Mouse (Mus musculus) kidney, postnatal 36 days (tissue): Measurements from ENCODE around the gene Ankrd11.
"Not testable (repeated sequence)": the region's sequence is repeated elsewhere in the genome, so short reads cannot be mapped to it uniquely, and the experiment has no call there.

Source experiments
- DNase-seq, 2 experiments: peaks; one replicate each; pipeline ENCODE4 v3.0.0; 2021 to 2022; ENCODE audit warnings: mixed read lengths in 2 of 2

Ankrd11 gene

GRCm38 (mm10) chr8:123042158-123042973 lies at the start of gene Ankrd11:
Gene Ankrd11 (minus strand): TSS chr8:123042277.
- peak; percentile 99 to 100 for DNase-seq

- DNase-seq: peak; percentile 19 to 43
These were observed 45.2 kb upstream of the Ankrd11 start for GRCm38 (mm10) chr8:123087289-123087688.

- no peak for DNase-seq
These were observed 41.5 kb upstream of the Ankrd11 start for GRCm38 (mm10) chr8:123083610-123084009.

GRCm38 (mm10) chr8:123082993-123083392 lies 40.9 kb upstream of the Ankrd11 start:
- DNase-seq: no peak

GRCm38 (mm10) chr8:123077213-123077612 lies 35.1 kb upstream of the Ankrd11 start:
- DNase-seq: no peak

- peak in 1 of 2 experiments; percentile 25 for DNase-seq
These were observed 29.1 kb upstream of the Ankrd11 start for GRCm38 (mm10) chr8:123071176-123071575.

GRCm38 (mm10) chr8:123066101-123066683 lies 24.1 kb upstream of the Ankrd11 start:
- DNase-seq: peak in 1 of 2 experiments; percentile 18

- peak; percentile 96 to 97 for DNase-seq
These were observed 23.4 kb upstream of the Ankrd11 start for GRCm38 (mm10) chr8:123065214-123066100.

- DNase-seq: peak in 1 of 2 experiments; percentile 32
These were observed 22.7 kb upstream of the Ankrd11 start for GRCm38 (mm10) chr8:123064809-123065213.

GRCm38 (mm10) chr8:123064072-123064471 lies 22.0 kb upstream of the Ankrd11 start:
- DNase-seq: no peak

GRCm38 (mm10) chr8:123062721-123063120 lies 20.6 kb upstream of the Ankrd11 start, which contains the start of gene Spg7:
Gene Spg7 (plus strand): TSS chr8:123062942.
- DNase-seq: no peak

- DNase-seq: peak; percentile 61 to 62
These were observed 9.4 kb upstream of the Ankrd11 start for GRCm38 (mm10) chr8:123051458-123051857.

GRCm38 (mm10) chr8:123048402-123048801 lies 6.3 kb upstream of the Ankrd11 start:
- DNase-seq: peak in 1 of 2 experiments; percentile 22

GRCm38 (mm10) chr8:123047827-123048226 lies 5.8 kb upstream of the Ankrd11 start:
- DNase-seq: peak in 1 of 2 experiments; percentile 59

GRCm38 (mm10) chr8:123046706-123047105 lies 4.6 kb upstream of the Ankrd11 start:
- DNase-seq: peak; percentile 44 to 66

- DNase-seq: not testable (repeated sequence)
These were observed 2.8 kb upstream of the Ankrd11 start for GRCm38 (mm10) chr8:123044743-123045425.

GRCm38 (mm10) chr8:123043941-123044340 lies 1.9 kb upstream of the Ankrd11 start:
- no peak for DNase-seq

- no peak for DNase-seq
These were observed 1.0 kb upstream of the Ankrd11 start for GRCm38 (mm10) chr8:123042974-123043625.

- DNase-seq: no peak
These were observed 337 bp downstream of the Ankrd11 start for GRCm38 (mm10) chr8:123041774-123042105.

- DNase-seq: peak; percentile 67 to 70
These were observed 886 bp downstream of the Ankrd11 start for GRCm38 (mm10) chr8:123041008-123041773.

GRCm38 (mm10) chr8:123040110-123040650 lies 1.9 kb downstream of the Ankrd11 start:
- DNase-seq: peak; percentile 33 to 53
